Mouse (Mus musculus) heart, postnatal 10 days (tissue): ENCODE results near the gene Entpd7. TPM values are rescaled to one million over a fixed set of nuclear protein-coding genes. Genes with fewer than 3 reads are reported as not detected.

ENCODE experiments used
- DNase-seq, 2 experiments: peaks; one replicate each; pipeline ENCODE4 v3.0.0; 2021
- intact Hi-C: fragments of 180-260 bp; cut with DNase I; formaldehyde crosslinking; loops from one replicate; pipeline ENCODE4 v1.15.1; 2025
- total RNA-seq, 2 experiments: library from RNA; stranded (reverse); gene quantifications; 2 replicates each; pipeline ENCODE4 v1.2.3; 2021

The Entpd7 gene
- total RNA-seq, result 1 to 10 TPM; 5.4 to 5.7 TPM

GRCm38 (mm10) chr19:43689419-43690246, at the start of gene Entpd7:
Gene Entpd7, plus strand, starts transcription at chr19:43689672.
- DNase-seq, result peak; percentile 98
- intact Hi-C loops, result loop anchor here (1.0 to 2.0 kb wide), 2 partner anchors 14 to 63 kb away; partner anchors contain the start of genes Cox15 and Cutc

GRCm38 (mm10) chr19:43641833-43642232, 47.6 kb upstream of the Entpd7 start:
- no peak for DNase-seq
- intact Hi-C loops, result no loop called here

GRCm38 (mm10) chr19:43642843-43643242, 46.6 kb upstream of the Entpd7 start:
- intact Hi-C loops, result no loop called here
- DNase-seq, result no peak

DNA sequence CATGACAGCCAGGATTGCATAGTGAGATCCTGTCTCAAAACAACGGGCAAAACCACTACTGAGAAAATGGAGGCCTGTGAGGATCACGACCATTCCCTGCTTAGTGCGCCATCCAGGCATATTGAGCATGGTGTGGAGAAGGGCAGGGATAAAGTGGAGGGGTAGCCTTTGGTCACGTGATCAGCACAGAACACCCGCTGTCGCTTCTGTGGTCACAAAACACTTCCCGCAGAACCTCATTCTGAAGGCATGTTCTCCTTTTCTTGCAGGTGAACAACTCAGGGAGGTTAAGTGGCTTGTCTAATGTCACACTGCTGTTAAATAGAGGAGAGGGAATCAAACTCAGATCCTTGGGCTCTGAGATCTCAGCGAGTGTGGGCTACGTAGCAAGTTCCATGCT, 44.0 kb upstream of the Entpd7 start:
- intact Hi-C loops, result no loop called here
- no peak for DNase-seq

- intact Hi-C loops, result no loop called here
Observed at GRCm38 (mm10) chr19:43646852-43647251, 42.6 kb upstream of the Entpd7 start.

GRCm38 (mm10) chr19:43647261-43647660, 42.2 kb upstream of the Entpd7 start:
- no peak for DNase-seq
- intact Hi-C loops, result no loop called here

More at GRCm38 (mm10) chr19:43646852-43647251, 42.6 kb upstream of the Entpd7 start:
- no peak for DNase-seq

DNA sequence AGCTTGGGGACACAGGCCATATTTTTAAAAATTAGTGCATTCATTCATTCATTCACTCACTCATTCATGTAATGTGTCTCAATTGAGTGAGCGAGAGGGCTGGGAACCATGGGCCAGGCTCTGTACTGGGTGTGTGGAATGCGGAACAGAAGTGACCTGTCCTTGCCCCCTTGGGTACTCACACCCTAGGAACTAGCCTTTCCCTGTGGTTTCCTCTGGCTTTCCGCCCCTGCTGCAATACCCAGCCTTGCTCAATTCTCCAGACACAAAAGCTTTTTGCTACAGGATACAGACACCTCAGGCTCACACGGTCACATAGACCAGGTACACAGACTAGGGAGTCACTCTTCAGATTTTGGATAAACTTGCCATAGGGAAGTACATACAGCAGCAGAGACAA, 41.1 kb upstream of the Entpd7 start:
- intact Hi-C loops, result no loop called here
- DNase-seq, result no peak

DNA sequence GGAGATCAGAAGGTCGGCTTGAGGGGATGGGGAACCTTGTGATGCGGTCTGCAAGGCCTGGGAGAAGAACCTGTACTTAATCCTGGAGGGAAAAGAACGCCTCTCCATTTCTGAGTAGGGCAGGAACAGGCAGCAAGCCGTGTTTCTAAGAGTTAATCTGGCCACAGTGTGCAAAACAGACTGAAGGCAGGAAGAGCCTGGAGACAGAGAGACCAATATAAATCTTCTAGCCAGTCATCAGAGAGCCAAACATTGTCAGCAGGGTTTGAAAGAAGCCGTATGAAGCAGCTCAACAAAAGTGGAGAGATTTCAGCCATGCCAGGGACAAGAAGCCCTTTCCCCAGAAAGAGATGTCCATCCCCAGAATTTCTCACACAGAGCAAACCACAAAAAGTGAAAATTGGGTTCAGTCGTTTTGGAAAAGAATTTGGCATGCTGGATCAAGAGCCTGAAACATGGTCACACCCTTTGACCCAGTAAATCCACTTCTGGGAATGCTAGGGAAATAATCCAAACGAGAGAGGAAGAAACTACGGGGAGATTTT, 38.2 kb upstream of the Entpd7 start:
- DNase-seq, result no peak
- intact Hi-C loops, result no loop called here

DNA sequence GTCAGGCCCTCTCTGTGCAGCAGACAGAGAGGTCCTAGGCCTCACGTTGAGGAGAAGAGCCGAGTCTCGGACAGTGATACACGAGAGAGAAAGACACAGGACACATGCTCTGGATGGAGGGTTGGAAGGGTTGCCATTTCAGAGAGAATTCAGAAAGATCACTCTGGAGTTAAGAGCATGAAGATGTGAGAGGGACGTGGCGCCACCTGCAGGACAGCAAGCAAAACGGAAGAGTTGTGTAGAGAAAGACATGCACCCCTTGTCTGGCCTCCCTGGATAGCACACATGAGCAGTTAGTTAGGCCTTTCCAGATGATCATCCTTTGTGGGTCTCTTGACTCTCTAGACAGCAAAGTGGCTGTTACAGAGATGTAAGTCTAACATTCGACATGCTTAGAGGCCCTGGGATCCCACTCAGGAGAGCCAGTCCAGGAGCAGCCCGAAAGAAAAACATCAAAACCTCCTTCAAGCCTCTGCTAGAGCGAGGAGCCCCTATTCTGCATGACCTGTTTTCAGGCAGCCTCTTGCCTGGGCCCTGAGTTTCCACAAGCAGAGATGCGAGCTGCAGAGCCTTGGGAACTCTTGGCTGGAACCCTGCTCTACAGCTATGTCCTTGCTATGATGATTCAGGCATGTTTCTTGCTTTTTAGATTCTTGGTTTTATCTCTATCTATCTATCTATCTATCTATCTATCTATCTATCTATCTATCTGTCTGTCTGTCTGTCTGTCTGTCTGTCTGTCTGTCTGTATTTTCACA, 33.6 kb upstream of the Entpd7 start:
- intact Hi-C loops, result loop anchor here (1.0 to 2.0 kb wide), 4 partner anchors 25 to 157 kb away; no protein-coding TSS in a partner anchor
- DNase-seq, result peak; percentile 54 to 78

DNA sequence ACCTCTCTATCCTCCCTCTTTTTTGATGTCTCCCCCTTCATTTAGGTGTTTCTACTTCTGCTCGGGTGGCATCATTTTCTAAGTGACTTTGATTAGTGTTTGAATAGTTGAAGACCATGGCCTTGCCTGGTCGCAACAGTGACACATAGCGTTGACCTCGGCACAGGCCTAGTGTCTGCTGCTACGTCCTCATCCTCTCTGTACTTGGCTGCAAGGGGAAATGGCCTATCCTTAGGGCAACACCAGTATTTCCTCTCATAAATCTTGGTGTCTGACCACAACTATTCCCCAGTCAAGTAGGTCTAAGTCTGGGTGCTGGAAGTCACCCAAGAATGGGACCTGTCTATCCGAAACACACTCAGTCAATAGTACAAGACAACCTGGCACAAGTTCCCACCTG, 29.8 kb upstream of the Entpd7 start:
- intact Hi-C loops, result no loop called here
- DNase-seq, result no peak

- intact Hi-C loops, result no loop called here
- DNase-seq, result no peak
Observed at GRCm38 (mm10) chr19:43660774-43661173, 28.7 kb upstream of the Entpd7 start.

- DNase-seq, result peak; percentile 38 to 48
- intact Hi-C loops, result no loop called here
Observed at GRCm38 (mm10) chr19:43662176-43662967, 27.1 kb upstream of the Entpd7 start.

DNA sequence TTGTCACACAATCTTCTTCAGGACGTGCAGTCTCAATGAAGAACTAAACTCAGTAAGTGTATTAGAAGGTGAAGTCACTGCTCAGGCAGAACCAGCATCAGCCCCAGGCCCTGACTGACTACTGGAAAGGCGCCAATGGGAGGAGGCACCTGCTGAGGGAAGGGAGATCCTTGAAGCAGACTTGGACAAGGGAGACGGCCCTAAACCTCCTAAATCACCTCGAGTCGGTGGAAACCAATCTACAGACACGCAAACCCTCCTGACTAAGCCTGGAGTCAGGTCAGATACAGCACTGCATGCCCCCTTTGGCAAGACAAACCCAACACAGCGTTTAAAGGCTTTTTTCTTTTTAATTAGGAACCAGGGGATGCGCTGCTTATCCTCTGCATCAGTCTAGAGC, 26.0 kb upstream of the Entpd7 start:
- no peak for DNase-seq
- intact Hi-C loops, result no loop called here

- peak; percentile 50 to 61 for DNase-seq
- intact Hi-C loops, result loop anchor here (2.0 to 5.0 kb wide), 2 partner anchors 33 to 87 kb away; partner anchors contain the start of genes Cox15 and Cutc
Observed at GRCm38 (mm10) chr19:43665441-43666048, 23.9 kb upstream of the Entpd7 start.

GRCm38 (mm10) chr19:43666661-43667429, 22.6 kb upstream of the Entpd7 start:
- intact Hi-C loops, result loop anchor here (2.0 to 5.0 kb wide), 2 partner anchors 35 to 86 kb away; partner anchors contain the start of genes Cox15 and Cutc
- DNase-seq, result peak; percentile 43 to 51

DNA sequence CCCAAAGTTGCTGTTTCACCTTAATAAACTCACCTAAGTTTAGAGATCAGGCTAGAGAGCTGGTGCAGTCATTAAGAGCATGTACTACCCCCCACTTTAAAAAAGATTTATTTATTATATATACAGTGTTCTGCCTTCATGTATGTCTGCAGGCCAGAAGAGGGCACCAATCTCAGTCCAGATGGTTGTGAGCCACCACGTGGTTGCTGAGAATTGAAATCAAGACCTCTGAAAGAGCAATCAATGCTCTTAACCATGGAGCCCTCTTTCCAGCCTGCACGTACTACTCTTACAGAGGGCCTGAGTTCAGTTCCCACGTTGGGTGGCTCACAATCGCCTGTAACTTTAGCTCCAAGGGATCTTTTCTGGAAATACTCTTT, 22.1 kb upstream of the Entpd7 start:
- no peak for DNase-seq
- intact Hi-C loops, result loop anchor here (2.0 to 5.0 kb wide), 2 partner anchors 35 to 85 kb away; partner anchors contain the start of genes Cox15 and Cutc

DNA sequence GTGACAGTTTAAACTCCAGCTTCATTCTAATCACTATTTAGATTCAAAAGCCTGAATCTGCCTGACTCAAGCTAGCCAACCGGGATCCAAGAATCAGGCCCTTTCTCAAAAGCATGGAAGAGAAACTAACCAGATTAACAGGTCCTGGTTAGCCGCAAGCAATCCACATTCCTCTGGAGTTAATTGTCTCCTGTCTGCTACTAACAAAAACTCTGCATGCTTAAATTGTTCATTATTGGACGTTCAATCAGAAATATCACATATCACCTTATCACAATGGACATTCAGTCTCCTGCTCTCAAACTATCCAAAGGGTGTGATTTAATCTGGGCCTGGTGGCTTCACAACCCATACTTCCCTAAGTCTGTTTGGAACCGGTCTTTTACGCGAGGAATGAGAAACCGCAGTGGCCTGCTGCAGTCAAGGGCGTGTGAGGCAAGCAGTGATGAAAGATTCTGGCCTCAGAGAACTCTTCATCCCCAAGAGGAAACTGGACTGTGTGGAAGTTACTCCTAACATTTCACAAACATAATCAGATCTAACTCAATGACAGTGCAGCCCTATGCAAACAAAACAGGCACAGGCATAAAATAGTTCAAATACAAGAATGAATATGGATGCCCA, 20.2 kb upstream of the Entpd7 start:
- intact Hi-C loops, result loop anchor here (5.0 kb wide), 1 partner anchor 37 kb away; no protein-coding TSS in a partner anchor
- DNase-seq, result peak in 1 of 2 experiments; percentile 23

GRCm38 (mm10) chr19:43671054-43671453, 18.4 kb upstream of the Entpd7 start:
- no peak for DNase-seq
- intact Hi-C loops, result no loop called here
